Mouse (Mus musculus): Measurements from ENCODE around the gene Fancg. TPM values are rescaled to one million over a fixed set of nuclear protein-coding genes. Genes with fewer than 3 reads are reported as not detected.

Fancg gene
- polyA plus RNA-seq, 1 experiment from 2014 or later: 11.5 TPM

GRCm38 (mm10) chr4:43030352-43030751 lies 20.0 kb upstream of the Fancg start:
- Histone ChIP-seq H3K4me1 (ENCODE audit: control insufficient read depth, insufficient read depth, low read length) (peaks cover 9% of the 10 kb centered on the region; the same call in 1 of the 2 replicates), H3K27me3 (ENCODE audit: control insufficient read depth, insufficient read depth, low read length) (no peaks in the 10 kb centered on the region), H3K36me3 (ENCODE audit: control insufficient read depth, insufficient read depth, low read length) (peaks cover 23% of the 10 kb centered on the region; the same call in 1 of the 2 replicates), H3K4me3 (ENCODE audit: low read depth, low read length) (peak overlapping the region; percentile 68), H3K27ac (ENCODE audit: low read depth, low read length) (peak overlapping the region; percentile 70; the same call in 1 of the 2 replicates), H3K4me2 (peak overlapping the region; percentile 80), H3K9ac (ENCODE audit: low read depth, low read length) (peak overlapping the region; percentile 81), H3K9me3 (replicated peaks; ENCODE audit: control insufficient read depth, low read length) (no peaks in the 10 kb centered on the region)
- WGBS (ENCODE audit: insufficient replicate concordance): 61% methylated on average over 9 of the region's 9 CpGs
- no peak for ATAC-seq (replicated peaks; ENCODE audit: insufficient number of reproducible peaks, low FRiP score, low TSS enrichment)

GRCm38 (mm10) chr4:43029749-43030148 lies 19.4 kb upstream of the Fancg start:
- Histone ChIP-seq H3K9ac (ENCODE audit: low read depth, low read length) (no peak overlapping the region), H3K27ac (ENCODE audit: low read depth, low read length) (no peak overlapping the region), H3K36me3 (ENCODE audit: control insufficient read depth, insufficient read depth, low read length) (peaks cover 23% of the 10 kb centered on the region; the same call in 1 of the 2 replicates), H3K27me3 (ENCODE audit: control insufficient read depth, insufficient read depth, low read length) (no peaks in the 10 kb centered on the region), H3K4me2 (0 out of 2 replicates have a peak overlapping the region, but pooled peaks have one; percentile 80), H3K4me3 (ENCODE audit: low read depth, low read length) (no peak overlapping the region), H3K4me1 (ENCODE audit: control insufficient read depth, insufficient read depth, low read length) (peaks cover 12% of the 10 kb centered on the region), H3K9me3 (replicated peaks; ENCODE audit: control insufficient read depth, low read length) (no peaks in the 10 kb centered on the region)
- no peak for ATAC-seq (replicated peaks; ENCODE audit: insufficient number of reproducible peaks, low FRiP score, low TSS enrichment)
- WGBS (ENCODE audit: insufficient replicate concordance): 90% methylated on average over 9 of the region's 9 CpGs

GRCm38 (mm10) chr4:43029121-43029520 lies 18.8 kb upstream of the Fancg start:
- Histone ChIP-seq H3K27me3 (ENCODE audit: control insufficient read depth, insufficient read depth, low read length) (no peaks in the 10 kb centered on the region), H3K36me3 (ENCODE audit: control insufficient read depth, insufficient read depth, low read length) (peaks cover 20% of the 10 kb centered on the region; the same call in 1 of the 2 replicates), H3K9ac (ENCODE audit: low read depth, low read length) (no peak overlapping the region), H3K4me2 (no peak overlapping the region), H3K4me3 (ENCODE audit: low read depth, low read length) (no peak overlapping the region), H3K4me1 (ENCODE audit: control insufficient read depth, insufficient read depth, low read length) (peaks cover 14% of the 10 kb centered on the region), H3K27ac (ENCODE audit: low read depth, low read length) (no peak overlapping the region), H3K9me3 (replicated peaks; ENCODE audit: control insufficient read depth, low read length) (no peaks in the 10 kb centered on the region)
- 87% methylated on average over 7 of the region's 7 CpGs for WGBS (ENCODE audit: insufficient replicate concordance)
- ATAC-seq (replicated peaks; ENCODE audit: insufficient number of reproducible peaks, low FRiP score, low TSS enrichment): no peak

- peak; percentile 80 for ATAC-seq (replicated peaks; ENCODE audit: insufficient number of reproducible peaks, low FRiP score, low TSS enrichment)
- Histone ChIP-seq H3K4me2 (peak within 1 kb of the TSS; percentile 86), H3K9me3 (replicated peaks; ENCODE audit: control insufficient read depth, low read length) (no peaks in the 10 kb centered on the region), H3K4me1 (ENCODE audit: control insufficient read depth, insufficient read depth, low read length) (peaks cover 9% of the 10 kb centered on the region), H3K27me3 (ENCODE audit: control insufficient read depth, insufficient read depth, low read length) (no peaks in the 10 kb centered on the region), H3K27ac (ENCODE audit: low read depth, low read length) (peak within 1 kb of the TSS; percentile 80), H3K9ac (ENCODE audit: low read depth, low read length) (peak within 1 kb of the TSS; percentile 70), H3K4me3 (ENCODE audit: low read depth, low read length) (peak within 1 kb of the TSS; percentile 55), H3K36me3 (ENCODE audit: control insufficient read depth, insufficient read depth, low read length) (peaks cover 32% of the 10 kb centered on the region)
- WGBS (ENCODE audit: insufficient replicate concordance): 7% methylated on average over 42 of the region's 42 CpGs
These were observed 15.0 kb upstream of the Fancg start, which contains the start of gene Pigo for GRCm38 (mm10) chr4:43025084-43025960. Gene Pigo, minus strand, starts transcription at chr4:43025819.

- H3K9ac ChIP-seq (ENCODE audit: low read depth, low read length): peak overlapping the region; percentile 70
- H3K27me3 ChIP-seq (ENCODE audit: control insufficient read depth, insufficient read depth, low read length): no peaks in the 10 kb centered on the region
- H3K9me3 ChIP-seq (replicated peaks; ENCODE audit: control insufficient read depth, low read length): no peaks in the 10 kb centered on the region
- ATAC-seq (replicated peaks; ENCODE audit: insufficient number of reproducible peaks, low FRiP score, low TSS enrichment): no peak
- peaks cover 5% of the 10 kb centered on the region for H3K4me1 ChIP-seq (ENCODE audit: control insufficient read depth, insufficient read depth, low read length)
- WGBS (ENCODE audit: insufficient replicate concordance): 76% methylated on average over 14 of the region's 14 CpGs
- peak overlapping the region; percentile 55 for H3K4me3 ChIP-seq (ENCODE audit: low read depth, low read length)
- H3K27ac ChIP-seq (ENCODE audit: low read depth, low read length): peak overlapping the region; percentile 80; the same call in 1 of the 2 replicates
- peaks cover 35% of the 10 kb centered on the region for H3K36me3 ChIP-seq (ENCODE audit: control insufficient read depth, insufficient read depth, low read length)
- peak overlapping the region; percentile 86 for H3K4me2 ChIP-seq
These were observed 14.4 kb upstream of the Fancg start for GRCm38 (mm10) chr4:43024673-43025072.

GRCm38 (mm10) chr4:43021341-43021740 lies 11.0 kb upstream of the Fancg start:
- Histone ChIP-seq H3K9ac (ENCODE audit: low read depth, low read length) (no peak overlapping the region), H3K27ac (ENCODE audit: low read depth, low read length) (no peak overlapping the region), H3K9me3 (replicated peaks; ENCODE audit: control insufficient read depth, low read length) (no peaks in the 10 kb centered on the region), H3K27me3 (ENCODE audit: control insufficient read depth, insufficient read depth, low read length) (no peaks in the 10 kb centered on the region), H3K4me2 (no peak overlapping the region), H3K36me3 (ENCODE audit: control insufficient read depth, insufficient read depth, low read length) (peaks cover 24% of the 10 kb centered on the region), H3K4me3 (ENCODE audit: low read depth, low read length) (no peak overlapping the region), H3K4me1 (ENCODE audit: control insufficient read depth, insufficient read depth, low read length) (peaks cover 5% of the 10 kb centered on the region)
- WGBS (ENCODE audit: insufficient replicate concordance): 71% methylated on average over 17 of the region's 17 CpGs
- no peak for ATAC-seq (replicated peaks; ENCODE audit: insufficient number of reproducible peaks, low FRiP score, low TSS enrichment)

GRCm38 (mm10) chr4:43020876-43021275 lies 10.6 kb upstream of the Fancg start:
- Histone ChIP-seq H3K27me3 (ENCODE audit: control insufficient read depth, insufficient read depth, low read length) (no peaks in the 10 kb centered on the region), H3K36me3 (ENCODE audit: control insufficient read depth, insufficient read depth, low read length) (peaks cover 24% of the 10 kb centered on the region), H3K9ac (ENCODE audit: low read depth, low read length) (no peak overlapping the region), H3K4me1 (ENCODE audit: control insufficient read depth, insufficient read depth, low read length) (peaks cover 5% of the 10 kb centered on the region), H3K9me3 (replicated peaks; ENCODE audit: control insufficient read depth, low read length) (no peaks in the 10 kb centered on the region), H3K27ac (ENCODE audit: low read depth, low read length) (no peak overlapping the region), H3K4me3 (ENCODE audit: low read depth, low read length) (no peak overlapping the region), H3K4me2 (no peak overlapping the region)
- WGBS (ENCODE audit: insufficient replicate concordance): 83% methylated on average over 16 of the region's 16 CpGs
- ATAC-seq (replicated peaks; ENCODE audit: insufficient number of reproducible peaks, low FRiP score, low TSS enrichment): no peak

GRCm38 (mm10) chr4:43019641-43020465 lies 9.5 kb upstream of the Fancg start:
- Histone ChIP-seq H3K4me1 (ENCODE audit: control insufficient read depth, insufficient read depth, low read length) (peaks cover 3% of the 10 kb centered on the region), H3K27me3 (ENCODE audit: control insufficient read depth, insufficient read depth, low read length) (no peaks in the 10 kb centered on the region), H3K27ac (ENCODE audit: low read depth, low read length) (no peak overlapping the region), H3K9me3 (replicated peaks; ENCODE audit: control insufficient read depth, low read length) (no peaks in the 10 kb centered on the region), H3K36me3 (ENCODE audit: control insufficient read depth, insufficient read depth, low read length) (peaks cover 24% of the 10 kb centered on the region), H3K4me3 (ENCODE audit: low read depth, low read length) (no peak overlapping the region), H3K4me2 (no peak overlapping the region), H3K9ac (ENCODE audit: low read depth, low read length) (no peak overlapping the region)
- WGBS (ENCODE audit: insufficient replicate concordance): 85% methylated on average over 23 of the region's 23 CpGs
- no peak for ATAC-seq (replicated peaks; ENCODE audit: insufficient number of reproducible peaks, low FRiP score, low TSS enrichment)

Measured in heart, embryonic 11.5 days (tissue).